Mouse (Mus musculus) cerebellum, adult 11 months (tissue): Measurements from ENCODE around the gene Rrp36.

Experiments used
- DNase-seq: peaks from one replicate; pipeline ENCODE4 v3.0.0; 2022

Rrp36 gene

DNA sequence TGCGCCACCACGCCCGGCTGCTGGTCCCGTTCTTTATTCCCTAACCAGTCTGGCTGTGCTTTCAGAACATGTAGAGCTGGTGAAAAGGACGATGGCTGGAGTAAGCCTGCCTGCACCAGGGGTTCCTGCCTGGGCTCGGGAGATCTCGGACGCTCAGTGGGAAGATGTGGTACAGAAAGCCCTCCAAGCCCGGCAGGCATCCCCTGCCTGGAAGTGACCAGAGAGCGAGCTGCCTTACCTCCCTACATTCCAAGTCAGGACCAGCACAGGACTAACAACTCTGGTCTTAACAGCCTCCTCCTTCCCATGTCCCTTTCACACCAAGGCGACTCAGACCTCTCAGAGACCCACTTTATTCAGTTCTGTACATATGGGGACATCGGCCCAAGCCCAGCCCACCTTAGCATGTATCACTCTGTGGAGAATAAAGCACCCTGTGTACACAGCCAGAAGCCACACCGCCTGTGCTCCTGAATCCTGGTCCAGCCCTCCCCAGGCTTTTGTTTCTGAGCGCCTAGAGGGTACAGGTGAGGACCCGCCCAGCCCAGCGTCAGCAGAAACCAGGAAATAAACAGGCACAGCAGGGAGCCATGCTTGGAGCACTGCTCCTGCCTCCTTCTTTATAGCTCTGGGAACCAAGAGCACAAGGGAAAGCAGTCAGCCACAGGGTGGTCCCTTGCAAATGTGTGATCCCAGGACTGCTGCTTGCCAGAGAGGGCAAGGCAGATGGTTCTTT, 8.7 kb upstream of the Rrp36 start:
- DNase-seq, result no peak

DNA sequence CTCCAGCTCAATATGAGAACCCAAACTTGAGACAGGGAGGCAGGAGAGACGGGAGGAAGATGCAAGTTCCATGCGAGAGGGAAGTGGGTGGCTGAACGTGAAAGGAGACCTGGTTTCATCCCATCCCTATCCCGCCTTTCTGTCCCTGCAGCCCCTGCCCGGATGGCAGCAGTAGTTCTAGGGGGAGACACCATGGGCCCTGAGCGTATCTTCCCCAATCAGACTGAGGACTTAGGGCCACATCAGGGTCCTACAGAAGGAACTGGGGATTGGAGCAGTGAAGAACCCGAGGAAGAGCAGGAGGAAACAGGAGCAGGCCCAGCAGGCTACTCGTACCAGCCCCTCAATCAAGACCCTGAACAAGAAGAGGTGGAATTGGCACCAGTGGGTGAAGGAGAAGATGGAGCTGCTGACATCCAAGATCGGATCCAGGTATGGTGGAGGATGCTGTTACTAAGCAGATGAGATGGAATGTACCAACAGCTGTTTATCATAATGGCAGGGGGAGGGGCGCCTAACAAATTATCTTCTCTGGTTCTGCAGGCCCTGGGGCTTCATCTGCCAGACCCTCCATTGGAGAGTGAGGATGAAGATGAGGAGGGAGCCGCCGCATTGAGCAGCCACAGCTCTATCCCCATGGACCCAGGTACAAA, 7.4 kb upstream of the Rrp36 start:
- no peak for DNase-seq

DNA sequence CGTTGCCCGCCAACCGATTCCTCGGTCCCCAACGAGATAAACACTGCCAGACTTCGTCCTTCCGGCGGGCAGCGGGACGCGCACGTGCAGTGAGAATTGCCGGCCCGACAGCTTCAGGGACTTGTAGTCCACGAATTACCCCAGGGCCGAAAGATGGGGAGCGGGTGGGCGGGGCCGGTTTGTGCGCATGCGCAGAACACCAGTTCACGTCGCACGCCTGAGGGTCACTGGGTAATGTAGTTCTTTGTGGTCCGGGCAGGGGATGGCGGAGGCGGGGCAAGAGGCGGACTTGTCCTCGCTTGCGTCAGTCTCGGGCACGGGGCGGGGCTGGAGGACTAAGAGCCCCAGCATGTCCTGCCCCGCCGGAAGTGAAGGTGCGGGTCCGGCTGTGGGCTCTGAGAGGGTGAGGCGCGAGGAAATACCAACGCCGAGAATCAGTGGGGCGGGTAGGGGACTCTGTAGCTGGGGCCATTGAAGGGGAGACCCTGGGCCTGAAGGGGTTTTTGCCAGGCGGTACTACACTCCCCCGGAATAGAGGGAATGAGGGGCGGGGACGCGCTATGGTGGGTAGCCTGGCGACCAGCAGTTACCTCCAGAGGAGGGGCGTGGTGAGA, 6.7 kb upstream of the Rrp36 start, which contains the start of gene Klhdc3:
TSS of gene Klhdc3 (minus strand) at position 155 of the 614 bp plus-strand sequence.
- peak; percentile 98 for DNase-seq

DNA sequence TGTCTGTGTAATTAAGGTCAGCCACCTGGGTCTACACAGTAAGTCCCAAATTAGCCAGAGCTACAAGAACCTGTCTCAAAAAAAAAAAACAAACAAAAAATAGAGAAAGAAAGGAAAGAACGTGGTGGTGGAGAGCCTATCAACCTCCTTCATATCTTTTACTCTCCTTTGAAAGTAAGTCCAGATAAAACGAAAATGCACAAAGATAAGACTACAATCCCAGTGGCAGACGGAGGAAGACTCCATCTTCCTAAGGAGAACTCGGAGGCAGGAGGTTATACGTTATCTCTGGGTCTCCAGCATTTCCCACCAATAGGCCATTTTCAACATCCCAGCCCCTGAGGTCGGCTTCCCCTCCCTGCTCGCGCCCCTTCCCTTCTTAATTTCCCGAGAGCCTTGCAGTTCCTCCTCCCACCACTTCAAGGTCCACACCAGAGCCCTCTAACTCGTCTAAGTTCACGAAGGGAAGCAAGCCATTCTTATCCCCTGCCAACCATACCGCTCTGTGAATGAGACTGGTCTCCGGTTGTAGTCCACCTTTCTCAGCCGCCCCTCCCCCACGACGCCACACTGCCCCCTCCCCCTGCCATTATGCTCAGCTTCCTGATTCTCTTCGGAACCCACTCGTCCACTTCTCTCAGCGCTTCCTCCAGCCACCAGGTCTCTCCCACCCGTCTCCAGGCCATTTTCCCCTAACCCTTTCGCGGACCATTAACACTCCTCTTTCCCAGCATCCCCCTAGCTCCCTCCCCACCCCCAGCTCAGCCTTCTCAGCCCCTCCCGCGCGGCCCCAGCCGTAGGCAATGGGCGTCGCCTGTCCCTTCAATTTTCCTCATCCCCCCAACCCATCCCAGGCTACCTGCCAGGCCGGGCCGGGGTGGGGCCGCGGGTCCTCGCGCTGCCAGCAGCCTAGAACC, 5.9 kb upstream of the Rrp36 start:
- no peak for DNase-seq

DNA sequence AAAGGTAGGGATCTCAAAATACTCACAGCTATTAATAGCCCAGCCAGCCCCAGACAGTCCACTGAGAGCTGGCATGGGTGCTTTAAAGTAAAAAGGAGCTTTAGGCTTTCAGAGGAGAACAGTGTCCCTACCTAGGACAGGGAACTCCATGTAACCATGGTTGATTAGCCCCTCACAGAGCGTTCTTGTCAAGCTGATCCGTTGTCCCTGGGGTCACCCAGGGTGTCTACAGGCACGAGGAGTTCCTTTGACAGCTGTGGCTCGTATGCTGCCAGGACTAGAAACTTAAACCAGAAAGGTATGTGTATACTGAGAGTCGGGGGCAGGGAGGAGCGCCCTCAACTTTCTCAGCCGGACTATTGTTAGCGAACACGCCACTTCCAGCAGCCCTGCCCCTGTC, 4.8 kb upstream of the Rrp36 start:
- no peak for DNase-seq

DNA sequence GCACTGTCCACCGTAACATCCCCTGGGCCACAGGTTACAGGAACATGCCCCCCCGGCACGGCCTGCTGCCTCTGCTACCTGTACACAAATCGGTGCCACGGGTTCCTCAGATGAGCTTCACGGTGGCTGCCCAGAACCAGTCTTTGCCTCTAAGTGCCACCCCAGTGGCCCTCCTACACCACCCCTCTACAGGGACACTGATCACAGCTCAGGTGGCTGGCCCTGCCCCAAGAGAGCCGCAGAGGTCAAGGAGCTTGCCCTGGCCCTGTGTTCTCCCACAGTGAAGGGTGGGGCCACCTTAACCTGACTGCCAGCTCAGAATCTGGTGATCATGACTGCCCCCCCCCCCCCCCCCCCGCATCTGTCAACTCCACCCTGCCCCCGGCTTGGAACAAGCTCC, 4.3 kb upstream of the Rrp36 start, which contains the start of gene Mea1:
TSS of gene Mea1 (plus strand) at position 378 of the 400 bp plus-strand sequence.
- no peak for DNase-seq

DNA sequence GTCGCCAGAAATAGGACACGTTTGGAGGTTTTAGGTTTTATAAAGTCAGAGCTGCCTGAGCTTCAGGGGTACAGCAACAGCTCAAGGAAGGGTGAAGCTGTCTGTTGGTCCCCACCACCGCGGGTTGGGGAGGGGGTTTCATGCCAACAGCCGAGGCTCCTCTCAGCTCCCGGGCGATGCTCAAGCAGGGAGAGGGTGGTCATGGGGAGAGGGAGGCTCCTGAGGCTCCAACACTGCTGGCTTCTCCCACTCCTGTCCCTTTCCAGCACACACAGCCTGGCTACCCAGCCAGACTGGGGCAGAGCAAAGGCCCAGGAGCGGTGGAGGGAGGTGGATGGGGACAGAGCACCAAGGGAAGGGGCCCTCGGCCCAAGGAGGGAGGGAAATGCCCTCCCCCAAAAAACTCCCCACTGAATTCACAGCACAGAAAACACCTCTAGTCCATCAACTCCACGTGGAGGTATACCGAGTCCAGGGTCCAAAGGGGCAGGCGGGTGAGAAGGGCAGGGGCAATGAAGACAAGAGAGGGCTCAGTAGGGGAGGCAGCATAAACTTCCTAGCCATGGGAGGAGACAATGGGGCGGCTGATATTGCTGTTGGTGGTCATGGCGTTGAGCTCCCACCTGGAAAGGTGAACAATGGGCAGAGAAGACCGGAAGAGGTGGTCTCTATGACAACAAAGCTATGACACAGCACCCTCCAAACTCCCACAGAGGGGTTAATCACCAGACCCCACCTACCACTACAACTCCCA, 555 bp upstream of the Rrp36 start:
- no peak for DNase-seq

DNA sequence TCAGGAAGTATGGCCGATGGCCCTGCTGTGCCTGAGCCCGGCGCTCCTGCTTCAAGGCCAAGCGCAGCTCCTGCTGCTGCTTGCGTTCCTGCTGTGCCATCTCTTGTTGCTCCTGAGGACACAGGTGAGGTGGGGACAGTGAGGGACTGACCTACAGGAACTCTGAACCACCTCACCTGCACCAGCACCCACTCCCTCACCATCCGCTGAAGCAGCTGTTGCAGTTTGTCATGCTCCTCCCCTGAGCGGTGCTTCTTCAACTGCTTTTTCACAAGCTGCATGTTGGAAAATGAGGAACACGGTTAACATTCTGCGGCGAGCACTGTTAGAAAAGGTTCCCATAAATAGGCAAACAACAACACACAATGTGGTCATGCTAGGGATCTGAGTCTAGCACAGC, 4.2 kb downstream of the Rrp36 start:
- DNase-seq, result no peak

DNA sequence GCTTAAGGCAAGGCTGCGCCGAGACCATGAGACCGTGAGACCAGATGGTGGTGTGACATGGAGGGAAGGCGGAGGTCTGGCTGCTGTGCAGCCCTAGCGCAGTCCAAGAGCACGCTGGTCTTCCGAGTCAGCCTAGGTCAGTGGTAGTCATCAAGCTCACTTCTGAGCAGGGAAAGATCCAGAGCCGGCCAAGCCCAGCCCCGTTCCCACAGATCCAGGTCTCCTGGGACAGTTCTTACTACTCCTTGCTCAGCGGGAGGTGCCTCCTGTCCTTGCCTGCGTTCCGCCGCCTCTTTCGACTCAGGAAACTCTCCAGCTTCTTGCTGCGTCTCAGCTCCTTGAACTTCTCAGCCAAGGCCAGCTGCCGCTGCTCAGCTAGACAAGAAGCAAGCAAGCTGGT, 6.4 kb downstream of the Rrp36 start:
- DNase-seq, result no peak

DNA sequence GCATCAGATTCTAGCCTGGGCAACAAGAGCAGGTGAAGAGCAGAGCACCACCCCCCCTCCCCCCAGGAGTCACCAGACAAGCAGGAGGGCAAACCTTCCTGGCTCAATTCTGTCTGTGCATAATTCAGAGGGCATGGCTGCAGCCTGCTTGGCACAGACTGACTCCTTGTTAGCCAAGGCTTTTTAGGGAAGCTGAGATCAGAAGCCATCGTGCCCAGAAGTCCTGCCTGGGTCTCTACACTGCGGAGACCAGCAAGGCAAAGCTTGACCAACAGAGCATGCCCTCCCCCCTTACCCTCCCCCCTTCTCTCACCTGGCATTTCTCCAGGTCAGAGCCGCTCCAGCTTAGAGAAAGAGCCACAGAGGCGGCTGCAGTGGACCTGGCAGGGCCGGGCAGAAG, 11.4 kb downstream of the Rrp36 start:
- DNase-seq, result peak; percentile 64

DNA sequence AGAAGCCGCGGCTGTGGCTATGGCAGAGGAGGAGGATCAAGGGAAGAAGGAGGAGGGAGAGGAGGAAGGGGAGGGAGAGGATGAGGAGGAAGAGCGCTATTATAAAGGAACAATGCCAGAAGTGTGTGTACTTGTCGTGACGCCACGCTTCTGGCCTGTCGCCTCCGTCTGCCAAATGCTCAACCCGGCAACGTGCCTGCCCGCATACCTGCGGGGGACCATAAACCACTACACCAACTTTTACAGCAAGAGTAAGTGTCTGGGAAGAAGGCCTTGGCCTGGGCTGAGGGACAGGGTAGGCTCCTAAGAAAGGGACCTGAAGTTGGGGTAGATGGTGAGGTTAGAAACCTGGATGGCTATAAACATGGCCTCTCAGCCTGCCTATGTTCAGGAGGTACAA, 12.2 kb downstream of the Rrp36 start:
- DNase-seq, result no peak

DNA sequence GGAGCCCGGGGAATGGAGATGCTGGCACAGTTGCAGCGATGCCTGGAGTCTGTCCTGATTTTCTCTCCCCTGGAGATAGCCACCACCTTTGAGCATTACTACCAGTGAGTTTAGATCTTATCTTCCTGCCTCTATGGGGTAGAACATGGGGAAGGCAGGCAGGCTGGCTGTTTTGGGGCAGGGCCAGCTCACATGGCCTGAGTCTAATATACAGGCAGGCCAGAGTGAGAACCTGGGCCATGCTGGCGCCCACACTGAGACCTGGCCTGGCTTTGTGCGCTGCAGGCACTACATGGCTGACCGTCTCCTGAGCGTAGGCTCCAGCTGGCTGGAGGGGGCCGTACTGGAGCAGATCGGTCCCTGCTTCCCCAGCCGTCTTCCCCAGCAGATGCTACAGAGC, 12.8 kb downstream of the Rrp36 start:
- DNase-seq, result peak; percentile 69

DNA sequence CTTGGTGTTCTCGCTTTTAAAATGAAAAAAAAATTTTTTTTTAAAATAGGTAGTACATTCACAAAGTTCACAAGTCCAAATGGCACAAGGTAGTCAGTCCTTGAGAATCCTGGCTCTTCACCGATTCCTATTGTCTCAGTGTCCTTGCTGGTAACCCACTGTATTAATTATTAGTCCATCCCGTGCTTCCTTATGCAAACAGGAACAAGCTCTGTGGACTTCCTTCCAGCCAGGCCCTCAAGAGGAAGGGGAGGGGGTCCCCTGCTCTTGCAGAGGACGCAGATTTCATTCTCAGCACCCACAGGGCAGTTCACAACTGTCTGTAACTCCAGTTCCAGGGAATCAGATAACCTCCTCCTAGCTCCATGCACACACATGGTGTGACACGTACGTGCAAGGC, 18.1 kb downstream of the Rrp36 start:
- DNase-seq, result no peak

DNA sequence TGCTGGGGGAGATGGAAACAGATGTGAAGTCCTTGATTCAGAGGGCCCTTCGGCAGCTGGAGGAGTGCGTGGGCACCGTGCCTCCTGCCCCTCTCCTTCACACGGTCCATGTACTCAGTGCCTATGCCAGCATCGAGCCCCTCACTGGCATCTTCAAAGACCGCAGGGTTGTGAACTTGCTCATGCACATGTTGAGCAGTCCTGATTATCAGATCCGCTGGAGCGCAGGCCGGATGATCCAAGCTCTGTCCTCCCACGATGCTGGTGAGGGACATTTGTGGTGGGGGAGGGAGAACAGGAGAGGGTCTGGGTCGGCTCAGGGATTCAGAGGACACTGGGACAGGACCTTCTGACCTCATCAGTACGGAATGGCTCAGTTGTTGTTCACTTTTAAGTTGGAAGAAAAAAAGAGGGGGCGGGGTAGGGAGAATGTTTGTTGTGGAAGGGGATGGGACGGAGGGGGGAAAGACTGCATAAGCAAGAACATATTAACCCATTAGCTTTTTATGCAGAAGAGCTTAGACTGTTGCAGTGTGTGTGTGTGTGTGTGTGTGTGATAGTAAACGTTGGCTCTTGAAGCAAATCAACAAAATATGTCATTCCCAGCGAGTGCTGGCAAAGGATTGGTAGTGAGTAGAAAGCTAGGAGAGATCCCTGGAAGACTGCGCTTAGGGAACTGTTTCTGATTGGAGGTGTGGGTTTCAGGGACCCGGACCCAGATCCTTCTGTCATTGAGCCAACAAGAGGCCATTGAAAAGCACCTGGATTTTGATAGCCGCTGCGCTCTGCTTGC, 22.2 kb downstream of the Rrp36 start:
- no peak for DNase-seq

DNA sequence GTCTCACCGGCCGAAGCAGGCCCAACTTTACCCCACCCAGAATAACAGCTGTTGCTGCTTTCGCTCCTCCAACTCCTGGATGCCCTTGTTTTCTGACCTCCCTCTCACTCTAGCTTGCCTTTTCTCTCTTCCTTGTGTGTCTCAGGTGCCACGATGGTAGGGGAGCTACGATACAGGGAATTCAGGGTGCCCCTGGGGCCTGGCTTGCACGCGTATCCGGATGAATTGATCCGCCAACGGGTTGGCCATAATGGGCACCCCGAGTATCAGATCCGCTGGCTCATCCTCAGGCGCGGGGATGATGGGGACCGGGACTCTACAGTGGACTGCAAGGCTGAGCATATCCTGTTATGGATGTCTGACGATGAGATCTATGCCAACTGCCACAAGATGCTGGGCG, 22.9 kb downstream of the Rrp36 start:
- DNase-seq, result no peak

DNA sequence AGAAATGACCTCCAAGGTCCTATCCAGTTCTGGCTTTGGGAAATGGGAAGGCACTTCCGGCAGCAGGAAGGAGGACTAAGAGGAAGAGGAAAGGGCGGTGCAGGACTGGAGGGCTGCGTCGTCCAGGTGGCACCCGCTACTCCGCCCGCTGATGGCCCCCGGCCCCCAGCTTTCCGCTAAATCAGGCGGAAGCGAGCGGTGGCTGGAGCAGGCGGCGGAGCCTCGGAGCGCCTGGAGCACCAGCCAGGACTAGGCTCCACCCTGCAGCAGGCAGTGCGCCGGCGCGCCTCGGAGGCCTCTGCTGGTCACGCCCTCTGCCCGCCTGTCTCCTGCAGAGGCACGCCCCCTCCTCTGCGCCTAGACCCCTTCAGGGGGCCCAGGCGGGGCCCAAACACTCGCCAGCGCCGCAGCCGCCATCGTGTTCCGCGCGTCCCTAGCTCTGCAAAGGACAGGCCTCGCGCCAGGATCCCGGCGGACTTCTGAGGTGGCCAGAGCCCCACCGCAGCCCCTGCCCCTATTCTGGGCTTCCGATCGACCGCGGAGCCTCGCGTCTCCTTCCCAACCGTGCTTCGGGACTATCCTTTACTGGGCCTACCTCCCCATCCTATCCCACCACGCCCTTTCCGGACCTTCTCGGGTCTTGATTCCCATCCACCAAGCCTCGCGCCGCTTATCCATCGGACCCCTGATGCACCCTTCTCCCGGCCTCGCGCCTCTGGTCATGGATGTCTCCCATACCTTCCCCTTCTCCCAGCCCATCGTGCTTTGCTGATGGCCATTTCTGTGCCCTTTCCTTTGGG, 23.7 kb downstream of the Rrp36 start, which contains the start of gene Cul7:
TSS of gene Cul7 (plus strand) at position 106 of the 800 bp plus-strand sequence.
- peak; percentile 85 for DNase-seq

DNA sequence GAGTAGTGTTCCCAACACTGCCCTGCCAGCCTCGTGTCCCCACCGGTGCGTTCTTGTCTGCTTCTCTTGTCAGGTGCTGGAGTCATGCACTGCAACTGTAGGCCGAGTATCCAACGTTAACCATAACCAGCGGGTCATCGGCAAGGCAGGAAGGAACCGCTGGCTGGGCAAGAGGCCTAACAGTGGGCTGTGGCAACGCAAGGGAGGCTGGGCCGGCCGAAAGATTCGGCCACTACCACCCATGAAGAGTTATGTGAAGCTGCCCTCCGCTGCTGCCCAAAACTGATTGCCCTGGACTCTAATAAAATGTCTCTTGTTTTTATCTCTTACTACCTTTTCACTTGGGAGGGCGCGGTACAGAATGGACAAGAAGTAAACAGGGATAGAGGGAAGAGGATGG, 24.3 kb downstream of the Rrp36 start:
- DNase-seq, result no peak

DNA sequence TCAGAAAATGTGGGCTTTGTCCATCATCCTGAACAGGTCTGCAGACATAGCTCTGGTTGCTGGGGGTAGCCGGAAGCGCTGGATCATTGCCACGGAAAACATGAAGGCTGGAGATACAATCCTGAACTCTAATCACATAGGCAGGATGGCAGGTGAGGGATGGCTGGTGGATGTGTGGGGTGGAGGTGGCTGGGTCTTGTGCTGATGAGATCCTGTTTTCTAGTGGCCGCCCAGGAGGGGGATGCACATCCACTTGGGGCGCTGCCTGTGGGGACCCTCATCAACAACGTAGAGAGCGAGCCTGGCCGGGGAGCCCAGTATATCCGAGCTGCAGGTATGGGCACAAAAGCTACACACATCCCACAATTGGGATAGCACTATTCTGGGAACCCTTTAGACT, 25.7 kb downstream of the Rrp36 start:
- DNase-seq, result no peak

DNA sequence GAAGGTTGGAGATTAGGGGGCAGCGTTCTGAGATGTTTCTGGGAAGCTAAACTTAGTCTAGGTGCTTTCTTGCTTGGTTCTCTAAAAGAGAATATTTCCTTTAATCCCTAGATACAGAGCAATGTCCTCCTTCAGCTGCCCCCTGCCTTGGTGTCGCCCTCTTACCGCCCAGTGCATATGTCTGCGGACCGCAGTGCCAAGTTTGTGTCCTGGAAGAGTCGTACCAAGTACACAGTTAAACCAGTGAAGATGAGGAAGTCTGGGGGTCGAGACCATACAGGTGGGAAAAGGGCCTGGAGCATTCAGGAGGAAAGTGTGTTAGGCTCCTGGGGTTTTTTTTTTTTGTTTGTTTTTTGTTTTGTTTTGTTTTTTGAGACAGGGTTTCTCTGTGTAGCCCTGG, 26.9 kb downstream of the Rrp36 start:
- no peak for DNase-seq

DNA sequence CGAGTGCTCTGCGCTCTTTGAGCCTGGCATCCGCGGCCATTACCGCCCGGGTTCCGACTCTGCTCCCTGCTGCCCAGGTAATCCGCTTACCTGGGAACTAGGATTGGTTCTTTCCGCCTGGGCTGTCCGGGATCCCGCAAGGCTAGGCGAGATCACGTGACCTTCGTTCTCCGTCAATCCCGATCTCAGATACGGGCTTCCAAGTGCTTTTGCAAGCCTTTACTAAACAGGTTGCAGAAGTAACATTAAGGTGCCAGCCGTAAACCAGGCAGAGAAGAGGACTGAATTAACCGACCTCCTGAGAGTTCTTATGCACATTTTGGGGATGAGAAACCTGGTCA, 27.9 kb downstream of the Rrp36 start:
- no peak for DNase-seq
